Mouse (Mus musculus) forebrain, embryonic 11.5 days (tissue): Measurements from ENCODE around the gene Tbx10. TPM values are rescaled to one million over a fixed set of nuclear protein-coding genes. Genes with fewer than 3 reads are reported as not detected.
A peak's percentile ranks its signal among the peaks of the same experiment; 100 is the strongest.

Experiments used
- ATAC-seq: fragments of 200-750 bp; cut with Nextera tagmentation; replicated peaks from 2 replicates; pipeline ENCODE4 v1.8.0; 2017; ENCODE audit warnings: moderate TSS enrichment; ENCODE audit not compliant: low FRiP score
- DNase-seq: peaks from one replicate; pipeline ENCODE4 v3.0.0-alpha.2; 2017; ENCODE audit warnings: low spot score
- H3K27ac ChIP-seq: fragments of 300-500 bp; sonication (generic); 2 replicates; pipeline ENCODE4 v1.5.1; 2014; ENCODE audit warnings: low read depth, low read length
- H3K27me3 ChIP-seq: fragments of 300-500 bp; sonication (generic); 2 replicates; pipeline ENCODE4 v1.6.1; 2014; ENCODE audit warnings: mild to moderate bottlenecking, low read length, mixed read lengths; ENCODE audit not compliant: control insufficient read depth, insufficient read depth
- H3K36me3 ChIP-seq: fragments of 300-500 bp; sonication (generic); 2 replicates; pipeline ENCODE4 v1.6.1; 2014; ENCODE audit warnings: mild to moderate bottlenecking, low read length, moderate library complexity, mixed read lengths; ENCODE audit not compliant: control insufficient read depth, insufficient read depth
- H3K4me1 ChIP-seq: fragments of 300-500 bp; sonication (generic); replicated peaks from 2 replicates; pipeline ENCODE4 v1.6.1; 2014; ENCODE audit warnings: low read length, mixed read lengths; ENCODE audit not compliant: control insufficient read depth, insufficient read depth
- H3K4me2 ChIP-seq: fragments of 300-500 bp; sonication (generic); 2 replicates; pipeline ENCODE4 v1.6.1; 2014; ENCODE audit warnings: low read depth, mild to moderate bottlenecking, low read length, moderate library complexity, mixed read lengths; ENCODE audit not compliant: severe bottlenecking
- H3K4me3 ChIP-seq: fragments of 300-500 bp; sonication (generic); 2 replicates; pipeline ENCODE4 v1.5.1; 2014; ENCODE audit warnings: low read depth, low read length
- H3K9ac ChIP-seq: fragments of 300-500 bp; sonication (generic); 2 replicates; pipeline ENCODE4 v1.6.1; 2014; ENCODE audit warnings: low read length
- H3K9me3 ChIP-seq: fragments of 300-500 bp; sonication (generic); 2 replicates; pipeline ENCODE4 v1.6.1; 2016; ENCODE audit warnings: low read length, mixed read lengths; ENCODE audit not compliant: control insufficient read depth
- WGBS: fragments of 180-500 bp; shearing (Covaris S2); extraction: QIAGEN DNeasy Blood & Tissue Kit; methylation state at CpG from one replicate; pipeline ENCODE4 v1.1.7; 2014; 5-methylcytosine and 5-hydroxymethylcytosine counted together
- polyA plus RNA-seq: library from polyadenylated mRNA; unstranded; fragments of >200 nt; fragmentation: Nextera tagmentation; extraction: Ambion mirVana; gene quantifications from 2 replicates; pipeline ENCODE4 v1.2.1, GENCODE M21; 2014

Gene Tbx10
- polyA plus RNA-seq, 1 experiment from 2014 or later = not detected

- no peak for ATAC-seq
- H3K4me2 ChIP-seq = no peak overlapping the region
- no peak overlapping the region for H3K9ac ChIP-seq
- H3K9me3 ChIP-seq = no peaks in the 10 kb centered on the region
- H3K36me3 ChIP-seq = no peaks in the 10 kb centered on the region
- no peaks in the 10 kb centered on the region for H3K27me3 ChIP-seq
- 77% methylated on average over 7 of the region's 7 CpGs for whole genome bisulfite sequencing
- peaks cover 2% of the 10 kb centered on the region; the same call in 1 of the 2 replicates for H3K4me1 ChIP-seq
- H3K27ac ChIP-seq = no peak overlapping the region
- no peak overlapping the region for H3K4me3 ChIP-seq
- DNase-seq = no peak
These were observed 3.6 kb downstream of the Tbx10 start for GRCm38 (mm10) chr19:3996106-3996505.

GRCm38 (mm10) chr19:3996747-3997146 lies 4.2 kb downstream of the Tbx10 start:
- no peaks in the 10 kb centered on the region for H3K9me3 ChIP-seq
- H3K27me3 ChIP-seq = no peaks in the 10 kb centered on the region
- H3K4me1 ChIP-seq = peaks cover 2% of the 10 kb centered on the region; the same call in 1 of the 2 replicates
- no peaks in the 10 kb centered on the region for H3K36me3 ChIP-seq
- DNase-seq (no peak), ATAC-seq (no peak)
- 87% methylated on average over 8 of the region's 8 CpGs for WGBS
- no peak overlapping the region for H3K4me3 ChIP-seq
- no peak overlapping the region for H3K4me2 ChIP-seq
- H3K9ac ChIP-seq = no peak overlapping the region
- H3K27ac ChIP-seq = no peak overlapping the region

GRCm38 (mm10) chr19:3997231-3997630 lies 4.7 kb downstream of the Tbx10 start:
- DNase-seq = no peak
- Histone ChIP-seq H3K4me3 (no peak overlapping the region), H3K9me3 (no peaks in the 10 kb centered on the region), H3K4me1 (peaks cover 2% of the 10 kb centered on the region; the same call in 1 of the 2 replicates), H3K9ac (no peak overlapping the region), H3K27me3 (no peaks in the 10 kb centered on the region), H3K4me2 (no peak overlapping the region), H3K27ac (no peak overlapping the region), H3K36me3 (no peaks in the 10 kb centered on the region)
- ATAC-seq = no peak
- whole genome bisulfite sequencing = 67% methylated on average over 8 of the region's 8 CpGs

- Histone ChIP-seq H3K4me2 (no peak overlapping the region), H3K4me1 (peaks cover 2% of the 10 kb centered on the region; the same call in 1 of the 2 replicates), H3K9me3 (no peaks in the 10 kb centered on the region), H3K4me3 (no peak overlapping the region), H3K27ac (no peak overlapping the region), H3K27me3 (no peaks in the 10 kb centered on the region), H3K36me3 (no peaks in the 10 kb centered on the region), H3K9ac (no peak overlapping the region)
- no peak for DNase-seq
- no peak for ATAC-seq
- WGBS = 71% methylated on average over 8 of the region's 8 CpGs
These were observed 5.8 kb downstream of the Tbx10 start for GRCm38 (mm10) chr19:3998335-3998734.

- H3K27ac ChIP-seq = no peak overlapping the region
- WGBS = 89% methylated on average over 9 of the region's 9 CpGs
- H3K4me1 ChIP-seq = peaks cover 2% of the 10 kb centered on the region; the same call in 1 of the 2 replicates
These were observed 6.7 kb downstream of the Tbx10 start for GRCm38 (mm10) chr19:3999121-3999730.

GRCm38 (mm10) chr19:4000119-4000900 lies 7.8 kb downstream of the Tbx10 start, which contains the start of the genes Nudt8 and Gm49405:
Nudt8 (plus strand) TSS chr19:4000580.
Gm49405 (plus strand) TSS chr19:4000626.
- peak within 1 kb of the TSS; percentile 96 for H3K27ac ChIP-seq
- H3K4me2 ChIP-seq = peak within 1 kb of the TSS; percentile 90
- peak within 1 kb of the TSS; percentile 73 for H3K4me3 ChIP-seq
- H3K9ac ChIP-seq = peak within 1 kb of the TSS; percentile 89
- H3K9me3 ChIP-seq = no peaks in the 10 kb centered on the region
- H3K27me3 ChIP-seq = no peaks in the 10 kb centered on the region
- DNase-seq = peak; percentile 97
- H3K36me3 ChIP-seq = no peaks in the 10 kb centered on the region
- H3K4me1 ChIP-seq = peaks cover 2% of the 10 kb centered on the region; the same call in 1 of the 2 replicates
- WGBS = under 1% methylated on average over 64 of the region's 64 CpGs
- ATAC-seq = peak; percentile 91

More at GRCm38 (mm10) chr19:3999121-3999730, 6.7 kb downstream of the Tbx10 start:
- no peak for DNase-seq
- Histone ChIP-seq H3K27me3 (no peaks in the 10 kb centered on the region), H3K4me3 (no peak overlapping the region), H3K36me3 (no peaks in the 10 kb centered on the region), H3K4me2 (peak overlapping the region; percentile 90; the same call in 1 of the 2 replicates), H3K9ac (peak overlapping the region; percentile 47), H3K9me3 (no peaks in the 10 kb centered on the region)
- ATAC-seq = no peak

GRCm38 (mm10) chr19:4000949-4001525 lies 8.5 kb downstream of the Tbx10 start:
- Histone ChIP-seq H3K4me1 (peaks cover 2% of the 10 kb centered on the region; the same call in 1 of the 2 replicates), H3K9ac (peak overlapping the region; percentile 89), H3K36me3 (no peaks in the 10 kb centered on the region), H3K9me3 (no peaks in the 10 kb centered on the region), H3K4me2 (peak overlapping the region; percentile 90), H3K4me3 (peak overlapping the region; percentile 73), H3K27me3 (no peaks in the 10 kb centered on the region), H3K27ac (peak overlapping the region; percentile 96)
- DNase-seq (no peak), ATAC-seq (peak; percentile 23; the same call in 1 of the 2 replicates)
- 17% methylated on average over 17 of the region's 17 CpGs for WGBS

GRCm38 (mm10) chr19:4001752-4002151 lies 9.2 kb downstream of the Tbx10 start:
- Histone ChIP-seq H3K9ac (no peak overlapping the region), H3K4me3 (no peak overlapping the region), H3K9me3 (no peaks in the 10 kb centered on the region), H3K4me2 (no peak overlapping the region), H3K36me3 (no peaks in the 10 kb centered on the region), H3K4me1 (peaks cover 2% of the 10 kb centered on the region; the same call in 1 of the 2 replicates), H3K27me3 (no peaks in the 10 kb centered on the region), H3K27ac (no peak overlapping the region)
- ATAC-seq (no peak), DNase-seq (no peak)
- WGBS = 93% methylated on average over 5 of the region's 5 CpGs
